Mouse (Mus musculus): ENCODE results near the gene Olfr339. TPM values are rescaled to one million over a fixed set of nuclear protein-coding genes. Genes with fewer than 3 reads are reported as not detected.

The Olfr339 gene
- total RNA-seq (2023), result not detected

DNA sequence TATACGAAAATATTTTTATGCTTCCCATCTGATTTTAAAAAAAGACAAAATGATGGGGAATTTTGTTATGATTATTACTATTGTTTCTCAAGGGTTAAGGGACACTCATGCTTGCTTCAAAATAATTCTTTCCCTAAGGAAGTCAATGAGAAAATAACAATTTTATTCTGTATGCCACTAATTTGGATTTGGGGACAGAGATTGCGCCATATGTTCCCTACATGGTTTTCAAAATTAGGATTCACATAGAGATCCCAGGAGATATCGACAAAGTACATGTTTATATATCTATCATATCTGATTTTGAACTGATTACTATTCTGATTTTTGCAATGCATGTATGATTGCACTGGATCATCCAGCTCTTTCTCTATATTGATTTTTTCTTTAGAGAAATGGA is at the start of gene Olfr339:
Olfr339 (plus strand) TSS at position 301 of the 400 bp plus-strand sequence.

GRCm38 (mm10) chr2:36373219-36373618 is 45.5 kb upstream of the Olfr339 start, which contains the start of gene Olfr338:
Gene Olfr338, plus strand, starts transcription at chr2:36373519.

DNA sequence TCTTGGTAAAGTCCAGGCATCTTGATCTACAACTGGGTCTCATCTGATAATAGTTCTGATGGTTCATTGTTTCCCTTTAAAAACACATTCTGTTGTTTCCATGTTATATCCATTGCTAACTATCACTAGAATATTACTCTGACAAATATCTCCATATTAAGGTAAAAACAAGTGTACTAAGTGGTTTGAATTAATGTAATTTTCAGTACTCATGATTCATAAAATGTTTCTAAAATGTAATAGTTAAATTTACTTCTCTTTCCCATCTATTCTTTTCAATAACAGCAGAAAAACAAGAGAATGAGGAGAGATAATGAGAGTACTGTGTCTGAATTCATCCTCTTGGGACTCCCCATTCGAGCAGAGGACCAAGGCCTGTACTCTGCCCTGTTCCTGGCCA is 33.5 kb downstream of the Olfr339 start, which contains the start of gene Olfr340:
Olfr340 (plus strand) TSS at position 301 of the 400 bp plus-strand sequence.

Other genes with a start within 250 kb of the Olfr339 start
- gene Ptgs1, start 188.5 kb upstream of the Olfr339 start, total RNA-seq (2023), result 1.9 TPM
- gene Olfr338, start 45.4 kb upstream of the Olfr339 start, total RNA-seq (2023), result not detected
- not detected for gene Olfr340, start 33.6 kb downstream of the Olfr339 start, total RNA-seq (2023)
- not detected for gene Olfr341, start 63.5 kb downstream of the Olfr339 start, total RNA-seq (2023)
- not detected for gene Olfr342, start 106.1 kb downstream of the Olfr339 start, total RNA-seq (2023)
- gene Olfr344, start 147.7 kb downstream of the Olfr339 start, total RNA-seq (2023), result not detected
- gene Olfr345, start 221.1 kb downstream of the Olfr339 start, total RNA-seq (2023), result not detected

Data from CD4-positive naive resting alpha-beta T cell, adult 57 days (primary cell).